Comparison of ENCODE assay signal across 9 mouse cellular contexts in the genomic region with DNA sequence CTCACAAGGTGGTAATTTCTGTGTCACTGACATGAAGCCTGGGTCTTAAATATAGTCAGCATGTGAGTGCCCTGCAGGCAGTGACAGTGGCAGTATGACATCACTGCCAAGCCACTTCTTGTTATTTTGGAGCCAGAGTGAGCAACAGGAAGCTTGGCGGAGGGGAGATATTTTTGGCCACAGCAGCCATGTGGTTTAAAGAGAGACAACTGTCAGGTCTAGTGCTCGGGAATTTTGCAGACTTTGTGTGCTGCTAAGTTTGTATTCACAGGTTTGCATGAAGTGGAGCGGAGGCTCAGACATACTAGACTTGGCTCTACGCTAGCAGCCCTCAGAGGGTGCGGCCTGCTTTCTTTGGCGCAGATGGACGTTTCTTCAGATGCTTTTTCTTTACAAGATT.
DNase-seq lines count a peak whose midpoint lies in the region; ATAC-seq lines count a peak whose summit lies in the region.
"Had no signal": no experiment of that assay in that cellular context is flagged by ENCODE, and none has a peak within 500 bp of the region (broad histone marks: within the 10 kb centered on the region; RNA-seq: fewer than 3 reads in every experiment).

No protein-coding gene starts in this region.

- peak overlapping the region; percentile 67 for H3K9ac ChIP-seq in heart, embryonic 14.5 days (ENCODE audit: low read length)
- no peak overlapping the region for H3K9ac ChIP-seq in forebrain, embryonic 13.5 days
- H3K9ac ChIP-seq: liver, embryonic 15.5 days had no signal

- H3K27me3 ChIP-seq in heart, embryonic 14.5 days (ENCODE audit: control insufficient read depth, insufficient read depth, low read length) = no peaks in the 10 kb centered on the region
- no peaks in the 10 kb centered on the region for H3K27me3 ChIP-seq in forebrain, embryonic 13.5 days
- H3K27me3 ChIP-seq: liver, embryonic 15.5 days had no signal

- DNase-seq in layer of hippocampus, adult 11-12 months (ENCODE audit: low spot score) = peak; percentile 74
- no peak for DNase-seq in layer of hippocampus, postnatal 25 days (ENCODE audit: extremely low spot score in 1 of 2, low spot score in 1 of 2)
- peak; percentile 43 to 61 for DNase-seq in cerebellum, postnatal 14 days
- DNase-seq in left cerebral cortex, postnatal 14 days (ENCODE audit: low spot score in 2 of 2) = peak; percentile 78 to 82
- DNase-seq in urinary bladder, postnatal 25 days (ENCODE audit: low spot score) = no peak

- H3K36me3 ChIP-seq in heart, embryonic 14.5 days (ENCODE audit: control insufficient read depth, insufficient read depth, low read length) = no peaks in the 10 kb centered on the region
- H3K36me3 ChIP-seq in forebrain, embryonic 13.5 days (ENCODE audit: poor library complexity, severe bottlenecking) = peaks cover 7% of the 10 kb centered on the region; the same call in 1 of the 2 replicates
- H3K36me3 ChIP-seq: liver, embryonic 15.5 days had no signal

- 10% methylated on average over 7 of the region's 7 CpGs for WGBS in heart, embryonic 14.5 days
- 84% methylated on average over 7 of the region's 7 CpGs for WGBS in forebrain, embryonic 13.5 days

- H3K27ac ChIP-seq in heart, embryonic 14.5 days (replicated peaks in 1 of 2; ENCODE audit: control insufficient read depth in 1 of 2, insufficient read depth in 1 of 2, low read depth in 2 of 2, low read length in 2 of 2) = peak overlapping the region; percentile 98 to 99
- H3K27ac ChIP-seq in forebrain, embryonic 13.5 days = no peak overlapping the region
- H3K27ac ChIP-seq: liver, embryonic 15.5 days had no signal

- peak overlapping the region; percentile 52 for H3K4me2 ChIP-seq in heart, embryonic 14.5 days (ENCODE audit: low read length)
- H3K4me2 ChIP-seq in forebrain, embryonic 13.5 days = no peak overlapping the region
- H3K4me2 ChIP-seq: liver, embryonic 15.5 days had no signal

- ATAC-seq in heart, embryonic 14.5 days (ENCODE audit: insufficient number of reproducible peaks, insufficient read depth, low FRiP score, low read depth) = peak; percentile 79
- ATAC-seq in megakaryocyte progenitor cell, adult 5-6 weeks (replicated peaks; ENCODE audit: poor library complexity) = peak; percentile 94
- no peak for ATAC-seq in forebrain, embryonic 13.5 days

- 0 out of 4 replicates have a peak overlapping the region, but pooled peaks have one; percentile 8 to 10 for H3K4me3 ChIP-seq in heart, embryonic 14.5 days (ENCODE audit: control insufficient read depth in 1 of 2, insufficient read depth in 1 of 2, low read depth in 1 of 2, low read length in 2 of 2)
- no peak overlapping the region for H3K4me3 ChIP-seq in forebrain, embryonic 13.5 days
- H3K4me3 ChIP-seq: liver, embryonic 15.5 days had no signal

- intact Hi-C loops in left cerebral cortex, postnatal 14 days (cut with DNase I) = loop anchor here (10.0 kb wide), 1 partner anchor 143 kb away; no protein-coding TSS in a partner anchor

- H3K9me3 ChIP-seq in heart, embryonic 14.5 days (ENCODE audit: control insufficient read depth, low read length) = no peaks in the 10 kb centered on the region
- no peaks in the 10 kb centered on the region for H3K9me3 ChIP-seq in forebrain, embryonic 13.5 days (replicated peaks)
- H3K9me3 ChIP-seq: liver, embryonic 15.5 days had no signal

- peaks cover 18 to 33% of the 10 kb centered on the region in 2 experiments for H3K4me1 ChIP-seq in heart, embryonic 14.5 days (ENCODE audit: control insufficient read depth in 2 of 2, insufficient read depth in 2 of 2, low read length in 2 of 2)
- no peaks in the 10 kb centered on the region for H3K4me1 ChIP-seq in forebrain, embryonic 13.5 days

Comparison
In these comparisons a context has a peak if more than half of its experiments do, and no peak if none do; other contexts are left out.
1. DNase-seq: peak in layer of hippocampus, adult 11-12 months (single experiment), cerebellum, postnatal 14 days (2 of 2) and left cerebral cortex, postnatal 14 days (2 of 2); none in layer of hippocampus, postnatal 25 days (0 of 2) and urinary bladder, postnatal 25 days (single experiment).